Mouse (Mus musculus) forebrain, postnatal 0 days (tissue): ENCODE results near the gene Scn8a. TPM values are rescaled to one million over a fixed set of nuclear protein-coding genes. Genes with fewer than 3 reads are reported as not detected.

Experiments
- ATAC-seq: fragments of 200-750 bp; cut with Nextera tagmentation; 2 replicates; pipeline ENCODE4 v1.8.0; 2017; ENCODE audit warnings: mild to moderate bottlenecking, moderate library complexity
- DNase-seq: peaks from one replicate; pipeline ENCODE4 v3.0.0-alpha.2; 2015
- H3K27ac ChIP-seq: fragments of 300-500 bp; sonication (generic); 2 replicates; pipeline ENCODE4 v1.5.1; 2014; ENCODE audit warnings: low read depth, mild to moderate bottlenecking, antibody characterized with exemption, low read length, moderate library complexity, mixed read lengths
- H3K27me3 ChIP-seq: fragments of 300-500 bp; sonication (generic); 2 replicates; pipeline ENCODE4 v1.6.1; 2014; ENCODE audit warnings: mild to moderate bottlenecking, low read length, mixed read lengths; ENCODE audit not compliant: insufficient read depth
- H3K36me3 ChIP-seq: fragments of 300-500 bp; sonication (generic); 2 replicates; pipeline ENCODE4 v1.6.1; 2014; ENCODE audit warnings: mild to moderate bottlenecking, moderate library complexity; ENCODE audit not compliant: insufficient read depth
- H3K4me1 ChIP-seq: fragments of 300-500 bp; sonication (generic); 2 replicates; pipeline ENCODE4 v1.6.1; 2014; ENCODE audit warnings: antibody characterized with exemption; ENCODE audit not compliant: insufficient read depth
- H3K4me2 ChIP-seq: fragments of 300-500 bp; sonication (generic); 2 replicates; pipeline ENCODE4 v1.6.1; 2014; ENCODE audit warnings: low read depth, mild to moderate bottlenecking, moderate library complexity
- H3K4me3 ChIP-seq: fragments of 300-500 bp; sonication (generic); 2 replicates; pipeline ENCODE4 v1.5.1; 2014; ENCODE audit warnings: low read depth, low read length, mixed read lengths
- H3K9ac ChIP-seq: fragments of 300-500 bp; sonication (generic); 2 replicates; pipeline ENCODE4 v1.6.1; 2014; ENCODE audit warnings: mild to moderate bottlenecking
- H3K9me3 ChIP-seq: fragments of 300-500 bp; sonication (generic); 2 replicates; pipeline ENCODE4 v1.6.1; 2016; ENCODE audit warnings: low read length
- CTCF ChIP-seq: sonication (generic); IDR thresholded peaks from 2 replicates; pipeline ENCODE4 v1.5.1; 2016; ENCODE audit warnings: antibody characterized with exemption, control low read depth, low read depth
- WGBS: fragments of 180-500 bp; shearing (Covaris S2); extraction: QIAGEN DNeasy Blood & Tissue Kit; methylation state at CpG from one replicate; pipeline ENCODE4 v1.1.7; 2014; 5-methylcytosine and 5-hydroxymethylcytosine counted together
- polyA plus RNA-seq: library from polyadenylated mRNA; unstranded; fragments of >200 nt; fragmentation: Nextera tagmentation; extraction: Ambion mirVana; gene quantifications from 2 replicates; pipeline ENCODE4 v1.2.1, GENCODE M21; 2015
- total RNA-seq: library from RNA; depleted of rRNA; stranded (reverse); fragments of >200 nt; gene quantifications from 2 replicates; pipeline ENCODE4 v1.2.3, GENCODE M21; 2014

Scn8a gene
- total and polyA plus RNA-seq, 2 experiments from 2014 or later = 15.5 to 26.9 TPM

DNA sequence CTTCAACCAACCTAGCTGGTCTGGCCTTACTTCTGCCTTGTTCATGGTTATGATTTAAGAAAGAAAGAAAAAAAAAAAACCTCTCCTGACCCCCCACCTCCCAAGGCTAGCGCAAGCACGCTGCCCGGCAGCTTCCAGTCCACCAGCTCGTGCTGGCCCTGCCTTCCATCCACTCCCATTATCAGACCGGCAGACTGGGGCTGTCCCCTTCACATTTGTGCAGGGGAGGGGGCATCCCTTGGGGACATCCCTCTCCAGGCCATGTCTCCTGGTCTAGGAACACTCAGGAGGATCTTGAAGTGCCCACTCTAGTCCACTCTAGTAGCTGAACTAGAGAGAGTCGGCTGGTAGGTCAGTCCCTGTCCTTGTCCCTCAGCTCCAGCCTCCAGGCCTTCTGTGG, 174.9 kb downstream of the Scn8a start:
- ATAC-seq = no peak
- peaks cover 36% of the 10 kb centered on the region for H3K27me3 ChIP-seq
- 55% methylated on average over 6 of the region's 6 CpGs for WGBS

DNA sequence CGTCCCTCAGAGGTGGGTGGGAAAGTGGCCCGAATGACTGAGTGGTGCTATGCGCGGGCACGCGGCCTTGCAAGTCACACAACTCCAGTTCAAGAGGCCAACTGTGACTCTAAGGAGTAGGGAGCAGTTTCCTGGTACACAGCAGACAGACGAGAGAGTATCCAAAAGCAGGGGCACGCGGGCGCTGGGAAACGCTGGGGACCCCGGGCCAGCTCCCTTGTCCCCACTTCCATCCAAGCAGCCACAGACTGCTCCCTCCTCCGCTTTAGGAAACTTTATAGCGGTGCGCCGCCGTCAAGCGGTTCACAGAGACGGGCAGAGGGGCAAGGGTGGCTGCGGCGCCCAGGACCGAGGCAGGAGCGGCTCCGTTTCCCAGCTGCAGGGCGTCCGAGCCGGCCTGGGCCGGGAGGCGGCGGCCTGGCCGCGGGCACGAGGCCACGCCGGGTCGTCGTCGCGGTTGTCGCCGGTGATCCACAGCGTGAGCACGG, 176.4 kb downstream of the Scn8a start:
- Histone ChIP-seq H3K9ac (peak overlapping the region; percentile 56; the same call in 1 of the 2 replicates), H3K4me2 (peak overlapping the region; percentile 92), H3K27me3 (peaks cover 41% of the 10 kb centered on the region), H3K27ac (no peak overlapping the region), H3K36me3 (peaks cover 9% of the 10 kb centered on the region), H3K4me3 (peak overlapping the region; percentile 45), H3K9me3 (no peaks in the 10 kb centered on the region), H3K4me1 (no peaks in the 10 kb centered on the region)
- 0 out of 2 replicates have a peak, but pooled peaks have one; percentile 32 for ATAC-seq
- no peak for DNase-seq
- 3% methylated on average over 43 of the region's 43 CpGs for WGBS
- TF ChIP-seq CTCF = no peak

More for the DNA sequence above, 174.9 kb downstream of the Scn8a start:
- H3K9me3 ChIP-seq = no peaks in the 10 kb centered on the region
- peaks cover 23% of the 10 kb centered on the region for H3K36me3 ChIP-seq
- H3K27ac ChIP-seq = no peak overlapping the region
- no peak for TF ChIP-seq CTCF
- DNase-seq = no peak
- H3K4me3 ChIP-seq = no peak overlapping the region
- no peak overlapping the region for H3K9ac ChIP-seq
- H3K4me2 ChIP-seq = no peak overlapping the region
- no peaks in the 10 kb centered on the region for H3K4me1 ChIP-seq

- DNase-seq = peak; percentile 25
Measured at GRCm38 (mm10) chr15:101046527-101047193, 177.0 kb downstream of the Scn8a start.

GRCm38 (mm10) chr15:101047194-101047555, 177.5 kb downstream of the Scn8a start, which contains the start of gene Gm47841:
Gene Gm47841 (minus strand): TSS chr15:101047397.
- H3K4me1 ChIP-seq = no peaks in the 10 kb centered on the region
- H3K27me3 ChIP-seq = peaks cover 48% of the 10 kb centered on the region
- H3K9ac ChIP-seq = peak within 1 kb of the TSS; percentile 56
- WGBS = 3% methylated on average over 23 of the region's 23 CpGs
- TF ChIP-seq CTCF = no peak
- DNase-seq = no peak
- H3K4me3 ChIP-seq = peak within 1 kb of the TSS; percentile 45
- no peak for ATAC-seq
- H3K4me2 ChIP-seq = peak within 1 kb of the TSS; percentile 92
- no peak within 1 kb of the TSS for H3K27ac ChIP-seq
- H3K36me3 ChIP-seq = peaks cover 4% of the 10 kb centered on the region; the same call in 1 of the 2 replicates
- H3K9me3 ChIP-seq = no peaks in the 10 kb centered on the region

More at GRCm38 (mm10) chr15:101046527-101047193, 177.0 kb downstream of the Scn8a start:
- no peaks in the 10 kb centered on the region for H3K4me1 ChIP-seq
- H3K27me3 ChIP-seq = peaks cover 43% of the 10 kb centered on the region
- H3K4me2 ChIP-seq = peak overlapping the region; percentile 92
- H3K4me3 ChIP-seq = peak overlapping the region; percentile 45
- no peak overlapping the region for H3K27ac ChIP-seq
- H3K9me3 ChIP-seq = no peaks in the 10 kb centered on the region
- peaks cover 5% of the 10 kb centered on the region; the same call in 1 of the 2 replicates for H3K36me3 ChIP-seq
- WGBS = 3% methylated on average over 59 of the region's 77 CpGs
- H3K9ac ChIP-seq = peak overlapping the region; percentile 56
- ATAC-seq = peak; percentile 71
- TF ChIP-seq CTCF = no peak

DNA sequence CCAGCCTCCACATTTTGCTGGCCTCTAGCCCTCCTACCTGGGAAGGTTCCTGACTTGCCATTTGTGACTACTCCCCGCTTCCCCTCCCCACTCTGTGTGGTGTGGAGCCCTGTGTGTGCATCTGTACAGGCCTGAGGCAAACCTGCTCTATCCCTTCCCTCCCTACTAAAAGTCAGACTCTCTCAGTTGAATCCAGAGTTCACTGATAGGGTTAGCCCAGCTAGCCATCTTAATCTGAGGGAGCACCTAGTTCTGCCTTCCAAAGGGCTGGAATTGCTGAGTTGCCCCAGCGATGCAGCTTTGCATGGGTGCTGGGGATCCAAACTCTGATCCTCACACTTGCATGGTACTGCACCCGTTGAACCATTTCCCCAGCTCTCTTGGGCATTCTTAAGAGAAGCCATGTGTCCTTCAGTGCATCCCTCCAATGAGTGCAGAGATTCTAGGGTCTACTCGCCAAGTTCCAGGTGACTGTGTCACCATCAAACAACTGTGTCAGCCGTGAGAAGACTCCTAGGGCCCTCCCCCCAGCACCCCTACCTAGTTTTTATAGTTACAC, 178.8 kb downstream of the Scn8a start:
- peaks cover 56% of the 10 kb centered on the region for H3K27me3 ChIP-seq
- 57% methylated on average over 5 of the region's 5 CpGs for WGBS
- no peak for ATAC-seq

DNA sequence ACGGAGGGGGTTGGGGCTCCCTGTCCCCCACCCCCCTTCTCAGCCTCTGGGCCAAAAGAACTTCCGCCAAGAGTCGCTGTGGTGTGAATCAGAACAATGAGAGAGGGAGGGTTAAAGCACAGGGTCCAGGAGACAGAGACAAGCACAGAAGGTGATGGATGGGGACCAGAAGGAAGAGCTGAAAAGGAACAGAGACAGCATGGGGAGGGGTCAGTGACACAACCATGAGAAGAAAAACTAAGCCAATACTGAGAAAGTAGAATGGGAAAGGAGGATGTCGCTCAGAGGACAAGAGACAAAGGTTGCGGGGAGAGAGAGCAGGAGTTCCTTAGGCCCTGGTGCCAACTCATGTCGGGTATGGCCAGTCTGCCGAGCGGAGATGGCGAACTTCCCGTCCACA, 182.2 kb downstream of the Scn8a start:
- Histone ChIP-seq H3K4me1 (no peaks in the 10 kb centered on the region), H3K4me3 (no peak overlapping the region), H3K27me3 (peaks cover 41% of the 10 kb centered on the region), H3K9ac (no peak overlapping the region), H3K36me3 (no peaks in the 10 kb centered on the region), H3K9me3 (0 out of 2 replicates have a peak, but pooled peaks cover 4% of the 10 kb centered on the region), H3K27ac (no peak overlapping the region), H3K4me2 (no peak overlapping the region)
- DNase-seq = no peak
- no peak for ATAC-seq
- no peak for TF ChIP-seq CTCF
- WGBS = 47% methylated on average over 10 of the region's 10 CpGs

More for the DNA sequence above, 178.8 kb downstream of the Scn8a start:
- Histone ChIP-seq H3K4me3 (no peak overlapping the region), H3K4me1 (no peaks in the 10 kb centered on the region), H3K9ac (no peak overlapping the region), H3K36me3 (no peaks in the 10 kb centered on the region), H3K4me2 (no peak overlapping the region), H3K27ac (no peak overlapping the region), H3K9me3 (0 out of 2 replicates have a peak, but pooled peaks cover 4% of the 10 kb centered on the region)
- no peak for DNase-seq
- no peak for TF ChIP-seq CTCF
